Mouse (Mus musculus): Measurements from ENCODE around the gene Acod1.

Acod1 gene

GRCm38 (mm10) chr14:103072731-103073130, 26.0 kb downstream of the Acod1 start:
- DNase-seq (ENCODE audit: low read depth), result no peak

DNA sequence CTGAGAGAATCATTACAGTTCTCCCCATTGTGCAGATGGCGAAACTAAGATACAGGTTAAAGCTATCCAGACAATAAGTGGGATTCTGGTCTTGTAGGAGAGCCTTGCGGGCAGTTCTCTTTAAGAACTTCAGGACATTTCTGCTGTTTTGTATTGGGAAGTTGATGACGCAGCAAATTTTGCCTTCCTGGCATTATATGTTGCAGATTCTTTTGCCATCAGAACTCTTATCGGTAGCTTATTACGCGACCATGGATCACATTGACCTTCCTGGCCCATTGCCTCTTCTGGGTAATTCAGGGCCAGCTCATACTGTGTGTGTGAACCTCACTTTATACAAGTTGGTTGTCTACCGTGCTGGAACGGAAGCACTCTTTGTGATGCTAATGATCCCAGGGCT, 27.0 kb downstream of the Acod1 start:
- no peak for DNase-seq (ENCODE audit: low read depth)

DNA sequence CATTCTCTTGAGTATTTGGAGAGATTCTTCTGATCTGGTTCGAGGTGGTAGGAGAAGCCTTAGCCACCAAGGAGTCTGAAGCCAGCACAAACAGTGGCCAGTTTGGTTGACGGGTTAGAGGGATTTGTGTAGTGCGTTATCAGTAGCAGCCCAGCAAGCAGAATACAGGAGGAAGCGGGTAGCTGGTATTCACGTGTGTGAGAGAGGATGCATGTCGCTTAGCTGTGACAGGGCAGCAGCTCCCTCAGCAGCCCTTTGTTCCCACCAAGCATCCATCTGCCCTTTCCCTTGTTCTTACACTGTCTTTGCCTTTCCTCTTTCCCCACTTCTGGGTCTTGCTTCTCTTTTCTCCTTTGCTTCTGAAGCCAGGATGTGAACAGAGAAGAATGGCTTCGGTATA, 28.4 kb downstream of the Acod1 start:
- no peak for DNase-seq (ENCODE audit: low read depth)

DNA sequence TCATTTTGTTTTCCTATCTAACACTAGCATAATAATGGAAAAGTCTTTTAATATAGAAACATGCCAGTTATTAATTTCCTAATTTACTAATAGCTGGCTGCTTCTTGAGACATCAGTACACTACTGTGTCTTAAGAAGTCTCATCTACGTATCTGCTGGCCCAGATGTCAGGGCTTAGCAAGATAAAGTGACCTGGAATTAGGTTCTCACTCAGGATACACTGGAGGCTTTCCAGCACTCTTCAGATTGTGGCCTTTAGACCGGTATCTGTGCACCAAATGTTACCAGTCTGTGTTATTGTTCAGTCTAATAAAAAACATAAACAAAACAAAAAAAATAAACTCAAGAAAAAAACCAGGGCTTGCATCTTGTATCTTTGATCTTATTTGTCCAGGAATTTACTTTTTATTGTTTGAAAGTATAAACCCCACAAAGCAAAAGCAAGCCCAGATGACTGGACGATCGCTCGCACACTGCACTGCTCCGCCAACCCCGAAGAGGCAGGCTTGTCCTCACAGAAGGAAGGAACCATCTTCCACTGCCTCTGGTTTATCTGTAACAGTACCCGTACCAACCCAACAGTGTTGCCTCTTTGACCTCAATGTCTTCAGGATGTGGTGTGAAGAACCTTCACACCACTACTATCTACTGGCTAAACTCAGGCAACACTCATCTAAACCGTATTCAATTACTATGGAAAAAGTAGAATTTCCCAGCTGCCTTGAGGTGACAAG, 30.7 kb downstream of the Acod1 start:
- DNase-seq (ENCODE audit: low read depth), result no peak

DNA sequence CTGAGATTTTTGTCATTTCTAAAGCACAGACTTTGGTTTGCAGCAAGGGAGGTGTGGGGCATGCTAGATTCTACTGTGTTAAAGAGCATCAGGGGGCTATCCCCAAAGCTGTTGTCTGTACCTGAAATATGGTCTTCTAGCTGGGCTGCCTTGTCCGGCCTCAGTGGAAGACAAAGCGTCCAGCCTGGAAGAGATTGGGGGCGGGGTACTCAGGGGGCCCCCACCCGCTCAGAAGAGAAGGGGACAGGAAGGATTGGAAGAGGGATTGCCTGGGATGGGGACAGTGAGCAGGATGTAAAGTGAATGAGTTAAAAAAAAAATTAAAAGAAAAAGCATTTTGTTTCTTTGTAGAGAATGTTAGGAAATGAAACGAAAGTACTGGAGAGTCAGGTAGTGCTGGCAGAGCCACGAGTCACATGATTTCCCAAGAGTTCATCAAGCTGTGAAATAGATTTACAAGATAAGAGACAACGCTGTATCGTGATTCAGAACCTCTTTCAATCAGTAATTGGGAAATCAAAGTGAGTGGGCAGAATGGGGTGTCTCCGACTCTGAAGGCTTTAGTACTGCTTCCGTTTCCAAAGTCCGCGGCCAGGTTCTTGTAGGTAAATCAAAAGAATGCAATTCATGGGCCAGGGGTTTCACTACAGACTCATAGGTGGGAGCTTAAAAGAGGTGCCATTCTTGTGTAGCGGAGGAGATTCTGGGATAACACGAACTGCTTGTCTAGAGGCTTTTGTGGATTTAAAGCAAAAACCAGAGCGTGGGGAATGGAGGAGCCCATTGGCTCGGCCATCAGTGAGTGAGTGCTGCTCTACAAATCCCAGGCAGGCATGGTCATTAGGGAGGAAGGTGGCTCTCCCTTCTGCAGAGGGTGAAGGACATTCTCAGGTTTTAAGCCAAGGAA, 31.5 kb downstream of the Acod1 start:
- DNase-seq (ENCODE audit: low read depth), result no peak

GRCm38 (mm10) chr14:103079209-103079977, 32.6 kb downstream of the Acod1 start:
- DNase-seq (ENCODE audit: low read depth), result no peak

DNA sequence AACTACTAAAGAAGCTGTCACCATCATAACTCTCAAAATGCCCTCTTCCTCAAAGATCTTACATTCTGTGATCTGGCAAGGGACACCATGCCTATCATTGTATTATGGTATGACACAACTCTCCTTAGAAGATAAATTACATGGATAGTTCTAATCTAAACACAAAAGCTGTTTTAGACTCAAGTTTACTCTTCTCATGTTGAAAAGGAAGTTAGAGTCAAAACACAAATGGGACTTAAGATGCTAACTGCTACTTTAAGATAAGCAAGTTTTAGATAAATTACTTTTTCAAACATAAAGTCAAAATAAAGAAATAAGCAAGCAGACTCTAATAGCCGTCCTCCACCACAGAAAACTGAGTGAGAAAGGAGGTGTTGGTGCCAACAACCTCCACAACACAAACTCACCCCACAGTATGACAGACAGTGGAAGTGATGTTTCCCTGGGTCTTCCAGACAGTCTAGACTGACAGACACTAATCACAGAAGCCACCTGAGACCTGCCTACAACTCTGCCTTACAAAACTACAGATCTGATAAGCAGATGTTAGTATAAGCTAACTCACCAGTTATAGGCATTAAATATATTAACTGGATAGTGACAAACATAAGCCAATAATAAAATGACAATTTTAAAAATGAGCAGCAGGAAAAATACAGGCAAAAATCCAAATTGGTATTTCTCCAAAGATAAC, 39.2 kb downstream of the Acod1 start:
- DNase-seq (ENCODE audit: low read depth), result no peak

- no peak for DNase-seq (ENCODE audit: low read depth)
Observed at GRCm38 (mm10) chr14:103086671-103087324, 40.0 kb downstream of the Acod1 start.

DNA sequence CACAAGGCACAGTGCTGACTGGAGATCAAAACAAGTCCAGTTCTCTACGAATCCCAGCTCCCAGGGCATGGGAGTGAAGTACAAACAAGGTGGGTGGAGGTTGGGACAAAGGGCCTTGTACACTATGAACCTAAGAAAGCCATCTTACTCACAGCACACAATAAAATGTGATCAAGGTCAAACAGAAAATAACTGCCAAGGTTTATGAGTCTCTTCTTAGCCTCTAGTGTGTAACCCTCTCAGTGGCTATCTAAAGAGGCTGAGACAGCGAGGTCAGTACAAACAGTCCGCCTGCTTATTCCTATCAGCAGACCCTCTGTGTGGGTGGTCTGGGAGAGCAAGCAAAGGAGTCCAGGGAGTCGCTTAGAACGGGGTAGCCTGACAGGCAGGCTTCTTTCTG, 41.1 kb downstream of the Acod1 start:
- no peak for DNase-seq (ENCODE audit: low read depth)

GRCm38 (mm10) chr14:103088624-103089023, 41.8 kb downstream of the Acod1 start:
- DNase-seq (ENCODE audit: low read depth), result no peak

GRCm38 (mm10) chr14:103093236-103093635, 46.5 kb downstream of the Acod1 start:
- no peak for DNase-seq (ENCODE audit: low read depth)

- DNase-seq (ENCODE audit: low read depth), result no peak
Observed at GRCm38 (mm10) chr14:103093670-103094069, 46.9 kb downstream of the Acod1 start.

- no peak for DNase-seq (ENCODE audit: low read depth)
Observed at GRCm38 (mm10) chr14:103095036-103095435, 48.3 kb downstream of the Acod1 start.

GRCm38 (mm10) chr14:103095826-103096225, 49.0 kb downstream of the Acod1 start:
- DNase-seq (ENCODE audit: low read depth), result no peak

DNA sequence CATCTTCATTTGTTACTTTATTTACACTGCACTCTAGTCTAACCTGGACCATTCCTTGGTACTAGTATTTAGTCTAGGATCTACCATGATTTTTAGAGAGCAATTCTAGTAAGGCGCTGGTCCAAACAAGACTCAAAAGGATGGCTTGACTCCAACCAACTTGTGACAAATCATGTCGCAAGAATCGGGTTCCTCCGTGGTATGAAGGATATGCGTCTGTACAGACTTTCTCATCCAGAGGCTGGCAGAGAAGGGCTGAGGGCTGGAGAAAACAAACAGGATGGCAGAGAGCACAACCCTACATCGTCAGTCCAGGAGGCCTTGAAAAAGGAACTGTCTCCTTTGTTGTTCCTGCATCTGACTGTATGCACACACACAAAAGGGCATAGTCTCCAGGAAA, 49.8 kb downstream of the Acod1 start:
- peak; percentile 32 for DNase-seq (ENCODE audit: low read depth)

DNA sequence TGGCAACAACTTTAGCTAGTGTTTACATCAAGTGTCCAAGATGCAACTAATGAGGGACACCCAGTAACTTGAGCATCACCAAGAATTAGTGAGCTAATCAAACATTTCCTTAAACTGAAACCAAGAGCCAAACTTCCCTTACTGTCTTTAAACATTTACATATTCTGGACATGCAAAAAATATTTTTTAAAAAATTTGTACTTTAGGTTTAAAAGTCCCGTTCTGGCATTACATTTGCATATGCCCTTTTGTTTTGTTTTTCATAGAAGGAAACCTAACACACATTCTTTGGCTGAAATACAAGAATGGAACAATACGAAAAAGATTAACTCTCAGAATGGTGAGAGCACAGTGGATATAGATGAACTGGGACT, 51.4 kb downstream of the Acod1 start:
- DNase-seq (ENCODE audit: low read depth), result no peak

GRCm38 (mm10) chr14:103098587-103099235, 51.9 kb downstream of the Acod1 start:
- peak; percentile 25 for DNase-seq (ENCODE audit: low read depth)

GRCm38 (mm10) chr14:103099238-103099933, 52.6 kb downstream of the Acod1 start, which contains the start of gene Fbxl3:
Gene Fbxl3, minus strand, starts transcription at chr14:103099566.
- DNase-seq (ENCODE audit: low read depth), result peak; percentile 98

GRCm38 (mm10) chr14:103100296-103100695, 53.5 kb downstream of the Acod1 start:
- no peak for DNase-seq (ENCODE audit: low read depth)

DNA sequence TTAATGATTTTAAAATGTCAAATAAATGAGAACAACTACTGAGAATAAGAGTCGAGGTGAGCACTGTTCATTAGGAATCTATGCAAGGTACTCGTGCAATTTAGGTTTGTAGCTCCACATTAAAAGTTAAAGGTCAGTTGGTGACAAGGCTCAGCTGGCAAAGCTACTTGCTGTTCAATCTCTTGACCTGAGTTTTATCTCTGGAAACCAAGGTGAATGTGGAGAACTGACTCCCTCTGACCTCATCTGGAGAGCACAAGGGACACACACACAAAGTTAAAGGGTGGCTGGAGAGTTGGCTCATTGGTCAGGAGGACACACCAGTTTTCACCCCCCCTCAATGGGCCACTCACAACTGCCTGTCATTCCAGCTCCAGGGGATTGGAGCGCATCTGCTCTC, 54.4 kb downstream of the Acod1 start:
- no peak for DNase-seq (ENCODE audit: low read depth)
